Mouse (Mus musculus) liver, embryonic 14.5 days (tissue): ENCODE measurements around the gene Prg4. TPM values are rescaled to one million over a fixed set of nuclear protein-coding genes. Genes with fewer than 3 reads are reported as not detected.

ENCODE experiments used
- ATAC-seq: fragments of 200-750 bp; cut with Nextera tagmentation; 2 replicates; pipeline ENCODE4 v1.8.0; 2017; ENCODE audit warnings: moderate number of reproducible peaks, mild to moderate bottlenecking, moderate library complexity; ENCODE audit not compliant: insufficient read depth
- DNase-seq, 3 experiments: peaks; one replicate each; pipeline ENCODE4 v3.0.0-alpha.2; 2012 to 2013; ENCODE audit warnings: low read depth in 3 of 3, low spot score in 3 of 3
- H3K27ac ChIP-seq: fragments of 300-500 bp; sonication (generic); 2 replicates; pipeline ENCODE4 v1.5.1; 2014; ENCODE audit warnings: moderate library complexity, mild to moderate bottlenecking, control low read depth, inconsistent platforms
- H3K27me3 ChIP-seq: fragments of 300-500 bp; sonication (generic); 2 replicates; pipeline ENCODE4 v1.6.1; 2014; ENCODE audit warnings: mild to moderate bottlenecking, low read length, moderate library complexity; ENCODE audit not compliant: control insufficient read depth, insufficient read depth
- H3K36me3 ChIP-seq: fragments of 300-500 bp; sonication (generic); replicated peaks from 2 replicates; pipeline ENCODE4 v1.6.1; 2014; ENCODE audit warnings: low read depth; ENCODE audit not compliant: control insufficient read depth, insufficient read depth
- H3K4me1 ChIP-seq, 2 experiments: fragments of 200-500 bp in 1 of 2; fragments of 300-500 bp in 1 of 2; sonication (generic) in 1 of 2; replicated peaks; 2 replicates each; pipeline ENCODE4 v1.6.1; 2012 to 2014; ENCODE audit warnings: antibody characterized with exemption in 1 of 2, inconsistent platforms in 1 of 2, low read length in 1 of 2; ENCODE audit not compliant: control insufficient read depth in 2 of 2, insufficient read depth in 2 of 2
- H3K4me2 ChIP-seq: fragments of 300-500 bp; sonication (generic); 2 replicates; pipeline ENCODE4 v1.6.1; 2014; ENCODE audit warnings: low read depth, mild to moderate bottlenecking, control low read depth, moderate library complexity
- H3K4me3 ChIP-seq, 2 experiments: fragments of 200-500 bp in 1 of 2; fragments of 300-500 bp in 1 of 2; sonication (generic) in 1 of 2; 2 replicates each; pipeline ENCODE4 v1.5.1; 2012 to 2014; ENCODE audit warnings: low read depth in 2 of 2, low read length in 2 of 2, mild to moderate bottlenecking in 2 of 2, control low read depth in 1 of 2, inconsistent platforms in 1 of 2, moderate library complexity in 1 of 2; ENCODE audit not compliant: insufficient read depth in 1 of 2
- H3K9ac ChIP-seq: fragments of 300-500 bp; sonication (generic); replicated peaks from 2 replicates; pipeline ENCODE4 v1.6.1; 2014; ENCODE audit warnings: mild to moderate bottlenecking, control low read depth, moderate library complexity
- H3K9me3 ChIP-seq: fragments of 300-500 bp; sonication (generic); 2 replicates; pipeline ENCODE4 v1.6.1; 2016; ENCODE audit warnings: low read length, mixed read lengths; ENCODE audit not compliant: control insufficient read depth
- CTCF ChIP-seq: IDR thresholded peaks from 2 replicates; pipeline ENCODE4 v1.5.1; 2016; ENCODE audit warnings: antibody characterized with exemption, low read depth, control low read depth
- EP300 ChIP-seq: IDR thresholded peaks from 2 replicates; pipeline ENCODE4 v1.6.1; 2016; ENCODE audit warnings: antibody characterized with exemption, low read depth
- WGBS: fragments of 180-500 bp; shearing (Covaris S2); extraction: QIAGEN DNeasy Blood & Tissue Kit; methylation state at CpG from one replicate; pipeline ENCODE4 v1.1.7; 2014; ENCODE audit not compliant: insufficient replicate concordance; 5-methylcytosine and 5-hydroxymethylcytosine counted together
- polyA plus RNA-seq, 2 experiments: library from polyadenylated mRNA; depleted of rRNA in 1 of 2; stranded (reverse) in 1 of 2; unstranded in 1 of 2; fragments of >200 nt; fragmentation: Nextera tagmentation in 1 of 2; extraction: Ambion mirVana in 1 of 2; gene quantifications; 2 replicates each; pipeline versions ENCODE4 v1.2.1 to v1.2.3; 2012 to 2014

Gene Prg4
- polyA plus RNA-seq, 2 experiments = 0.19 to 0.33 TPM

DNA sequence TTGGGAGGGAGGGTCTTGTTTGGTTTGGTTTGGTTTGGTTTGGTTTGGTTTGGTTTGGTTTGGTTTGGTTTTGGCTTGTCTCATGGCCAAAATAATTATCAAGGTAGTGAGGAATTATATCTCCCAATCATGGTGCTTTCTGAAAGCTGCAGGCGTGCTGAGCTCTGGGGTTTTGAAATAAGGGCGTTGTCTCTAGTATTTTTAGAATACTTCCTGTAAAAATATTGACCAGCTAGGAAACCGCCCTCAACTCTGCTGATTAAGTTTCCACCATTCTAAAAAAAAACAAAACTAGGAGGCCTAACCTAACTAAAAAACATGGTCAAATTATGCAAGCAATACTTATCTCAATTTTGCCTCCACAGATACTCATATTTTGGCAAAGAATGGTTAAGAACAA lies 6.4 kb downstream of the Prg4 start:
- Histone ChIP-seq H3K4me2 (no peak overlapping the region), H3K4me1 (peaks cover 0 to 6% of the 10 kb centered on the region in 2 experiments; a peak in 1 of 4 replicates), H3K27me3 (no peaks in the 10 kb centered on the region), H3K27ac (no peak overlapping the region), H3K36me3 (no peaks in the 10 kb centered on the region), H3K9me3 (no peaks in the 10 kb centered on the region), H3K9ac (no peak overlapping the region), H3K4me3 (no peak overlapping the region)
- no peak for DNase-seq
- ATAC-seq = no peak
- 15% methylated on average over 3 of the region's 3 CpGs for WGBS
- TF ChIP-seq EP300 (no peak), CTCF (no peak)

DNA sequence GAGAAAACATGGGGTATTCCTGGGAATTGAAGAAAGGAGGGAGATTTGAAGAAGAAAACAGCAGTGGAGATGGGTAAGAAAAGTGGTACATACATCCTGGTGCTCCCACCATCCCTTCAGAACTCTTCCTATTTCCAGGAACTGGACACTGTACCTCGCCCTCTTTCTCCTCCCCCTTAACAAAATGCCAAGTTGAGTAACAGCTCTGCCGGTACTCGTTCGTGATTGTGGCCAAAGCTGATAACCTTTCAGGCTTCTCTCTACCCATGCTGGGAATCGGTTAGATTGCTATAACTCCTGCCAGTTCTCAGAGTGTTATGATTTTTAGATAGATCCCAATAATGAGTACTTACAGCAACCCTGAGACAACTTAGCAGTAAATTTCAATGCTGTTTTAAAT lies 7.0 kb downstream of the Prg4 start:
- ATAC-seq (no peak), DNase-seq (no peak)
- no peaks in the 10 kb centered on the region for H3K36me3 ChIP-seq
- no peaks in the 10 kb centered on the region for H3K9me3 ChIP-seq
- peaks cover 0 to 6% of the 10 kb centered on the region in 2 experiments; a peak in 1 of 4 replicates for H3K4me1 ChIP-seq
- H3K4me2 ChIP-seq = no peak overlapping the region
- no peak overlapping the region for H3K4me3 ChIP-seq
- no peak for TF ChIP-seq CTCF
- TF ChIP-seq EP300 = no peak
- H3K27ac ChIP-seq = no peak overlapping the region
- no peak overlapping the region for H3K9ac ChIP-seq
- 9% methylated on average over 5 of the region's 5 CpGs for WGBS
- H3K27me3 ChIP-seq = no peaks in the 10 kb centered on the region

DNA sequence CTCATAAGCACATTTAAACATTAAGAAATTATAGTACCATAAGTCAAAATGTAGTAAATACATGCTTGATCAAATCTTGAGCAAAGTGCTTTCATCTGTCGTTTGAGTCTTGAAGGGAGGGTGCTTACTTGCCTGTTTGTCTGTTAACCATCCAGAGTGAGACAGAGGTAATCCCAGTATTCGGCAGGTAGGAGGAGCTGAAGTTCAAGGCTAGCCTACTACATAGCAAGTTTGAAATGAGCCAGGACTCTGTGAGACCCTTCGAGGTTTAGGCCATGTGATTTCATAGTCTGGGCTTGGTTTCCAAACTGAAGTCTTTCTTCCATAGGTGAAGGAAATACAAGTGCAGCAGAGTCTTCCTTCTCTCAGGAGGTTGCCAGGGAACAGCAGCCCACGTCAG lies 24.2 kb downstream of the Prg4 start:
- H3K9ac ChIP-seq = no peak overlapping the region
- ATAC-seq (no peak), DNase-seq (no peak)
- H3K27ac ChIP-seq = no peak overlapping the region
- no peaks in the 10 kb centered on the region for H3K9me3 ChIP-seq
- no peak overlapping the region for H3K4me2 ChIP-seq
- H3K4me3 ChIP-seq = no peak overlapping the region
- 73% methylated on average over 4 of the region's 4 CpGs for WGBS
- no peaks in the 10 kb centered on the region for H3K27me3 ChIP-seq
- H3K4me1 ChIP-seq = no peaks in the 10 kb centered on the region
- no peak for TF ChIP-seq CTCF
- TF ChIP-seq EP300 = no peak
- H3K36me3 ChIP-seq = peaks cover 66% of the 10 kb centered on the region

DNA sequence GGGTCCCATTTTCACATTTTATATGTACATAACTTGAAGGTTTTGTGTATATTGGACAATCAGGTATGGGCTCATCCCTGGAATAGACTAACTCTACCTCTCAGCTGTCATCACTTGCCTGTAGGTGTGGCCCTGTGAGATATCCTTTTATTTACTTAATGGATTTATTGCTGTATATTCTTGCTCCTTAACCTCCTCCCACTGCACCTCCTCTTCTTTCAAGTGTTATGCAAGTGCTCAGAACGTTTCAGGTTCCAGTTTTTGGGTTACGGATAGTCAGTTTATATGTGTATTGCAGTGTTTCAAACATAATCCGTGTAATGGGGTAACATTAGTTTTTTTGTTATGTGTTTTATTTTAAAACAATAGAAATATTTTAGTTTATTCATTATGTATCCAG lies 27.3 kb downstream of the Prg4 start:
- no peak for TF ChIP-seq CTCF
- WGBS = 79% methylated on average over 3 of the region's 3 CpGs
- ATAC-seq = no peak

DNA sequence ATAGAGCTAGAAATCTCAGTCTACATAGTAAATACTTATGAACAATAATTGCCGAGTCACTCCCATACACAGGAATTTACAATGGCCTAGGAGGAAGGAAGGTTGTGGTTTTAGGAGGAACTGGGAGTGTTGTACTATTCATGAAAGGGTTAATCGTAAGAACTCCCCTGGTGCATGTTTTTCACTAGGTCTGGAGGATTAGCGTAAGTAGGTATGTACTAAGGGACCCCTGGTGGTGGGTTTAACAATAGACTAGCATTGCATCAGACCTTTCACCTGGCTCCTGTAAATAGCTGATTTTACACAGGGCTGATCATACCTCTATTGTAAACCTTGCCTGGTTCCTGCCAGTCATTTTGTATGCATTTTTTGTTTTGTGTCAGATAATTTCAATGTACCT lies 39.7 kb downstream of the Prg4 start:
- H3K4me3 ChIP-seq = no peak overlapping the region
- H3K36me3 ChIP-seq = peaks cover 84% of the 10 kb centered on the region
- no peaks in the 10 kb centered on the region for H3K27me3 ChIP-seq
- DNase-seq = no peak
- no peak overlapping the region for H3K27ac ChIP-seq
- H3K9me3 ChIP-seq = no peaks in the 10 kb centered on the region
- H3K4me2 ChIP-seq = no peak overlapping the region
- no peak for TF ChIP-seq CTCF
- TF ChIP-seq EP300 = no peak
- ATAC-seq = no peak
- H3K9ac ChIP-seq = no peak overlapping the region
- WGBS = 63% methylated on average over 3 of the region's 3 CpGs
- no peaks in the 10 kb centered on the region for H3K4me1 ChIP-seq

More for the DNA sequence above, 27.3 kb downstream of the Prg4 start:
- Histone ChIP-seq H3K36me3 (peaks cover 70% of the 10 kb centered on the region), H3K27me3 (no peaks in the 10 kb centered on the region), H3K4me2 (no peak overlapping the region), H3K9ac (no peak overlapping the region), H3K27ac (no peak overlapping the region), H3K4me3 (no peak overlapping the region), H3K9me3 (no peaks in the 10 kb centered on the region), H3K4me1 (no peaks in the 10 kb centered on the region)
- DNase-seq = no peak

DNA sequence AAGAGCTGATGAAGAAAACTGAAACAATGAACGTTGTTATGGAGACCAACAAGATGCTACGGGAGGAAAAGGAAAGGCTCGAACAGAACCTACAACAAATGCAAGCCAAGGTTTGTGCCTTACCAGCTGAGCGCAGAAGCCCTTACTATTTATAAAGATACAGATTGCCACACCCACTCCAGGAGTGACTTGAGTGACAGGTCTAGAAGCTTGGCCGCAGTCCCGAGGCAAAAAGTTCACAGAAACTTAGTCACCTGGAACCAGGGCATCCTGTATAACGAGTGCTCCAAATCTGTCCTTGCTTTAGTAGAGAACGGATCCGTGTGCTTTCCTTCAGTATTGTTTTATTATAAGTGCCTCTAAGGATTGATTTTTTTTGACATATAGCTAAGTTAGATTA lies 40.3 kb downstream of the Prg4 start:
- no peak overlapping the region for H3K9ac ChIP-seq
- no peak for TF ChIP-seq CTCF
- H3K4me3 ChIP-seq = no peak overlapping the region
- H3K4me2 ChIP-seq = no peak overlapping the region
- H3K9me3 ChIP-seq = no peaks in the 10 kb centered on the region
- ATAC-seq (no peak), DNase-seq (no peak)
- no peaks in the 10 kb centered on the region for H3K4me1 ChIP-seq
- no peak overlapping the region for H3K27ac ChIP-seq
- peaks cover 80% of the 10 kb centered on the region for H3K36me3 ChIP-seq
- 79% methylated on average over 9 of the region's 9 CpGs for WGBS
- H3K27me3 ChIP-seq = no peaks in the 10 kb centered on the region
